Mouse (Mus musculus) small intestine, adult 2 months (tissue): ENCODE data around the gene Dcaf12.

Experiments used
- CTCF ChIP-seq: fragments of 200-500 bp; IDR thresholded peaks from 2 replicates; pipeline ENCODE4 v1.5.1; 2012; ENCODE audit warnings: low read depth, mild to moderate bottlenecking, control low read depth, inconsistent platforms, low read length, moderate library complexity, mixed read lengths; ENCODE audit not compliant: insufficient replicate concordance, insufficient read length; ENCODE audit errors: extremely low read depth
- POLR2A ChIP-seq: fragments of 200-500 bp; IDR thresholded peaks from 2 replicates; pipeline ENCODE4 v1.6.1; 2012; ENCODE audit warnings: low read depth, mild to moderate bottlenecking, control low read depth, inconsistent platforms, low read length, moderate library complexity

DNA sequence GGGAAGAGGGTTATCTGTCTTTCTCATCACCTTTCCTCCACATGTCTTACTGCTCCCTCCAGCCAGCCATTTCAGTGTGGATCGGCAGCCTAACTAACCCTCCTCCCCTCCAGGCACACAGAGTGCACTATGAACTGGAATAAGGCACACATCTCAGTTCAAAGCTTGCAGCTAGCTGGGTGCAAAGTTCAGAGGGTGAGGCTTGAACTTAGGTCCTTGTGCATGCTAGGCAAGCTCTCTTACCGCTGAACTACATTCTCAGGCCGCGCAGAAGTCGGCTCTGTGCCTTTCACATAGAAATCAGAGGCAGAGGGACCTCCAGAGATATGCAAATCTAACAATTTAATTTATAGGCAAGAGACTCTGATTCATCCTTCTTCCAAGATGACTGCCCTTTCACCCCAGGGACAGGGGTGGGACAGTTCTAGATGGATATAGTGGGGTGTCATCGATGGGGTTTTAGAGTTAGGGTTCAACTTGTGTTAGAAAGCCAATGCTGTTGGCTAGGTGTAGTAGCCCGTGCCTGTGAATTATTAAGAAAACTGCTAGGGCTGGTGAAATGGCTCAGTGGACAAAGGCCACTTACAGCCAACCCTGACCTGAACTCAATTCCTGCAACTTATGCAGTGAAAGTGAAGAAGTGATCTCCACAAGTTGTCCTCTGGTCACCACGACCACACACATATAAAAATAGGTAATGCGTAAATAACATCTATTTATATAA lies 17.2 kb upstream of the Dcaf12 start:
- TF ChIP-seq CTCF (no peak), POLR2A (peak; percentile 35; the same call in 1 of the 2 replicates)
